Mouse (Mus musculus) embryonic fibroblast, embryonic 13.5 days (primary cell): Measurements from ENCODE around the gene Zfp142.

Experiments
- CTCF ChIP-seq: IDR thresholded peaks from 2 replicates; pipeline ENCODE4 v1.5.1; 2011; ENCODE audit warnings: mild to moderate bottlenecking, control low read depth, low read length, moderate library complexity, borderline replicate concordance; ENCODE audit not compliant: insufficient read depth
- POLR2A ChIP-seq: IDR thresholded peaks from 2 replicates; pipeline ENCODE4 v1.6.1; 2011; ENCODE audit warnings: low read depth, mild to moderate bottlenecking, control low read depth, low read length, moderate library complexity

- no peak for TF ChIP-seq CTCF
- peak; percentile 98 for TF ChIP-seq POLR2A
Observed at GRCm38 (mm10) chr1:74601267-74601962, 13.4 kb upstream of the Zfp142 start, which contains the start of the genes Rnf25 and Stk36.
